Mouse (Mus musculus): ENCODE results near the gene Podxl.

DNA sequence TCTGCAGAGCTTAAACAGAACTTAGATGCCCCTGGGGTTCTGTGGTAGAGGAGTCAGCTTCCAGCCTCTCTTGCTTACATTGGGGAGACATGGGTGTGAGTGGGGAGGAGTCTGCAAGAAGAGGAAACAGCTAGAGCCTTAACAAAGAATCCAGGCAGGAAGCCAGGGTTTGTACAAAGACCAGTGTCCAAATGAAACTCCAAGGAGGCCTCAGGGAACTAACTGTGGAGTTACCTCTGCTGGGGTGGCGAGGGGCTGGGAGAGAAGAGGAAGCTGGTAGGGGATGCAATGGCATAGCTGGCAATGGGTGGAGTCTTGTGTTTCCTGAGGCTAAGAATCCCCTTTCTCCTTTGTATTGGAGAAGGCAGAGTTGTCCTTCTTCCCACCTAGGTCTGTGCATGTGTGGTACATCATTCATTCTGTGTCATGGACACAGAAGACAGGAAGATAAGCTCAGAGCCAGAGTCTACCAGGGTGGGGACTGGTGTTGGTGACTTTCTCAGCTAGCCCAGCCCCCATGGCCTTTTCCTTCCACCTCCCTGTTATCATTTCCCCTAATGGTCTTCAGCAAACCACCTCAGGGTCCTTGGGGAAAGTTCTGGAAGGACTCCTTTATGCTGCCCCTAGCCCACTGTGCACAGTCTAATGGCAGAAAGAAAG is 28.9 kb upstream of the Podxl start:
- no peak for TF ChIP-seq CTCF (IDR thresholded peaks at IDR 0.05)
- 0 out of 2 replicates have a peak, but pooled peaks have one; percentile 55 for TF ChIP-seq EP300 (IDR thresholded peaks at IDR 0.05; ENCODE audit: insufficient read depth, low read depth, low read length)

Data from heart, adult 2 months (tissue).